Mouse (Mus musculus): ENCODE results near the gene Ube4b.

Ube4b gene

DNA sequence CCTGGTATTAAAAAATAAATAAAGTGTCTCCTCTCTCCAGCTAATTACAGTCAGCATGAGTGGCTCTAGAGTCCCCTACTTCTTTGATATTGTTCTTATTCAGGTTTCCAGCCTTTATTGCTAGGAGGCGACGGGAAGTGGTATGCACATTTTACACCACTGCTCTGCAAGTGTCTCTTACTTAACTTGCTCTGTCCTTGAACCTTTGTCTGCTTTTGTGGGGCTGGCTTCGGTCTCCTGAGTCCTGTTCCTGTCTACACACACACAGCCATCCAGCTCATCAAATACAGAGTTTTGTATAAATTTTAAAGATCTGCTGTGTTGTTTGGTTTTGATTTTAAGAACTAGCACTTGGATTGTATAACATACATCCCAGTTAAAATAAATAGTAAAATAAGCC, 124.4 kb downstream of the Ube4b start:
- DNase-seq = no peak

DNA sequence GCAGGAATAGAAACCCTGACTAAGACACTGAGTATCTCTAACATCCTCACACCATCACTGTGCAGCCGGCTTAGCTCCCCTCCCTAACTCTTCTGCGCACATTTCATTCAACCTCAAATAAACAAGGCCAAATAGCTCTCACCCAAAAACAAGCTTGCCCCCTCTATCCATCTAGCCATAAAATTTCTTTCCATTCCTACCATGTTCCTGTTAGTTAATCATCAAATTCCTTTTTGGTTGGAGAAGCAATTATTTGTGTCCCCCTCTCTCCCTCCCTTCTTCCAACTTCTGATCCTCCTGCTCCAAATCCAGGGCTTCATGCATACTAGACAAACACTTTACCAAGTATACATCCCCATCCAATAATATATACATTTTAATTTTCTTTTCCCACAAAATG, 130.0 kb downstream of the Ube4b start:
- no peak for DNase-seq

DNA sequence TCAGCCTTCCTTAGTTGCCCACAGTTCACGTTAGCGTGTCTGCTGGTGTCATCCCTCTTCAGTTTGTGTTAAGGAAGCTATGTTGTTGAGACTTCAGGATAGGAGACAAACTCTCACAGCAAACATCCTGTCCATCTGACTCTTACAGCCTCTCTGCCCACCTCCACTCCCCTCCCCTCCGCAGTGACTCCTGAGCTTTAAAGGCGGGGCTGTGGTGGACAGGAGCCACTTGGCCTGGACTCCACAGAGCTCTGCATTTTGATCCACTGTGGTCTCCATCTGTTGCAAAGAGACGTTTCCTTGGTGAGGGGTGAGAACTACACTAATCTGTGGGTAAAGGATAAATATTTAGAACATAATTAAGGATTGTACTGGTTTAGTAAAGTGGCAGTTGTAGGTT, 133.6 kb downstream of the Ube4b start:
- DNase-seq = no peak

DNA sequence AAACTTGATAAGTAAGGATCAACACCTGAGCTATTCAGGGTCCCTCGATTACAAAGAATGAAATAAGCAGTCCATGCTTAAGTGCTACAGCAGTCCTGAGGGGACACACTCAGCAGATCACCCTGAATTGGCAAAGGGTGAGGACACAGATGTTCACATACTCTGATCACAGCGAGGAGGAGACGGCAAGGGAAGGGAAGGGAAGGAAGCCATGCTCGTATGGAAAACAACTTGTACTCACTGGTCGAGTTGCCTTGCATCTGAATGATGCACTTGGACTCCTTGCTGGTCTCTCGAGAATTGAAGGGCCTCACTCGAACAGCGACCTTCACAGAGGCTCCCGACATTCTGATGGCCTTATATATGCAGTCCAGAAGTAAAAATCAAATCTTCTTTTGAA, 135.5 kb downstream of the Ube4b start:
- no peak for DNase-seq

DNA sequence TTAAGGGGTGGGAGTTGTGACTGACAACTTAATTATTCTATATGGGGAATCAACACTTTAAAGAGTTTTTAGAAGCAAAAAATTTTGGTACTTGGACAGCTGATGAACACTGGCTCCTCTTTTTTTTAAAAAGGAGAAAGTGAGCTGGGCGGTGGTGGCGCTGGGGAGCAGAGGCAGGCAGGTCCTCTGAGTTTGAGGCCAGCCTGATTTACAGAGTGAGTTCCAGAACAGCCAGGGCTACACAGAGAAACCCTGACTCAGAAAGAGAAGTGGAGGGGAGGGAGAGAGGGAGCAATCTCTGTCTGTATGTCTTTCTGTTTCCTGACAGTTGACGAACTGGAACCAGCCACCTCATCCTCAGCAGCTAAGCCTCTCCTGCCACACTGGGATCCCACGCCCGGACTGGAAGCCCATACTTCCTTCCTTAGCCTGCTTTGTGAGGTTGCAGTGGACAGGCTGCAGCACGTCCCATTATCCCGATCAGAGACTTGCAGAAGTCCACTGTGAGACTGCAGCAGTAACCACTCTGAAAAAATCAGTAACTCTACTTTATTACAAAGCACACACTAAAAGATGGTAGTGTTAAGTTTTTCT, 136.3 kb downstream of the Ube4b start:
- no peak for DNase-seq

DNA sequence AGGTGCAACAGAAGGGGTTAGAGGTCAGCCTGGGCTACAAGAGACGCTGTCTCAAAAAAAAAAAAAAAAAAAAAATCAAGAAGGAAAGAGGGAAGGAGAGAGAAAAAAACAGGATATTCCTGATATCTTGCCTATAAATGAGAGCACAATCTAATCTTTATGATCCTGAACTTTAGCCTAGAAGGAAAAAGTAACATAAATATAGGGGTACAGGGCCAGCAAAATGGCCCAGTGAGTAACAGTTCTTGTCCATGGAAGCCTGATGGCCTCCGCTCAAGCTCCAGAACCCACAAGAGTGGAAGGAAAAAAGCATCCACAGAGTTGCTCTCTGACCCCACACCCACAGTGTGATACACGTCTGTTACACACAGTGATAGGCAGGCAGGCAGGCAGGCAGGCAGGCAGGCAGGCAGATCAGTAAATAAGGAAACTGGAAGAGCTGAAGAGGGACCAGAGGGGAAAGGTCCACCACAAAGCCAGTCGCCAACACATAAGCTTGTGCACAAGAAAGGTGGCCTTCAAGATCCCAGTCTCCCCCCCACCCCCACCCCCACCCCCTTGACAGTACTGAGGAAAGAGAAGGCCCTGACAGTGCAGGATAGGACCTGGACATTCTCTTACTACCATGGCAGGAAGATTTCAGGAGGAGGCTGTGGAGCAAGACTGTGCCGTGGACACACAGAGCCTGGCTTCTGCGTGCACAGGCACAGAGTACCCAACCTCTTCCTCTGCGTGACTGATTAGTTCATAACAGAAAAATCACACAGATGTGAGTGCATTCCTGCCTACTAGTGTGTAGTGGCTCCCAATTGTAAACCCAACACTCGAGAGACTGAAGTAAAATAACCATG, 140.0 kb downstream of the Ube4b start:
- DNase-seq = no peak

DNA sequence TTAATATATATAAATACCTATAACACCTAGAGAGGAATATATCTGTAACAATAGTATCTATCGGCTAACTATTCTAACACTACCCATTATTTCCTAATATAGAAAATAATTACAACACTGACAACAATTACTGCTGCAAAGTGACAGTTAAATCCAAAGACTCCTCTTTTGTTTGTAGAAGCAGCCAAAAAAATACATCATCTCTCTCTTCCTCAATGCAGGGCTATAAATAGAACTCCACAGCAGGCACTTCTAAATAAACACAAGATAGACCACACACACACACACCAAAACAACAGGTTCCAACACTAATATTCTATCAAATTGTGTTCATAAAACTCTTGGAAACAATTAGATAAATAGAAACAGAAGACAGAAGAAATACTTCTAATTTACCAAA, 140.9 kb downstream of the Ube4b start:
- DNase-seq = no peak

DNA sequence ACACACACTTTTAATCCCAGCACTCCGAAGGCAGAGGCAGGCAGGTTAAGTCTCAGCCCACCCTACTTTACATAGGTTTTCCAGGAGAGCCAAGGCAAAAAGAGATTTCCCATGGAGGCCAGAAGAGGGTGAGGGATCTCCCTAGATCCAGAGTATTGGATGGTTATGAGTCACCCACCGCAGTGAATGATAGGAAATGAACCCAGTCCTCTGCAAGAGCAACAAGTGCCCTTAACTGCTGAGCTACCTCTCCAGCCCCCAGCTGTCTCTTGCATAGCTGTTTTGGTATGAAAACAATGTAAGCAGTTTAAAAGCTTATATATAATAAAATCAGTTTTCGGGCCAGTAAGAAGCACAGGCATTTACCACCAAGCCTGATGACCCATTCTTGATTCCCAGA, 143.5 kb downstream of the Ube4b start:
- no peak for DNase-seq

DNA sequence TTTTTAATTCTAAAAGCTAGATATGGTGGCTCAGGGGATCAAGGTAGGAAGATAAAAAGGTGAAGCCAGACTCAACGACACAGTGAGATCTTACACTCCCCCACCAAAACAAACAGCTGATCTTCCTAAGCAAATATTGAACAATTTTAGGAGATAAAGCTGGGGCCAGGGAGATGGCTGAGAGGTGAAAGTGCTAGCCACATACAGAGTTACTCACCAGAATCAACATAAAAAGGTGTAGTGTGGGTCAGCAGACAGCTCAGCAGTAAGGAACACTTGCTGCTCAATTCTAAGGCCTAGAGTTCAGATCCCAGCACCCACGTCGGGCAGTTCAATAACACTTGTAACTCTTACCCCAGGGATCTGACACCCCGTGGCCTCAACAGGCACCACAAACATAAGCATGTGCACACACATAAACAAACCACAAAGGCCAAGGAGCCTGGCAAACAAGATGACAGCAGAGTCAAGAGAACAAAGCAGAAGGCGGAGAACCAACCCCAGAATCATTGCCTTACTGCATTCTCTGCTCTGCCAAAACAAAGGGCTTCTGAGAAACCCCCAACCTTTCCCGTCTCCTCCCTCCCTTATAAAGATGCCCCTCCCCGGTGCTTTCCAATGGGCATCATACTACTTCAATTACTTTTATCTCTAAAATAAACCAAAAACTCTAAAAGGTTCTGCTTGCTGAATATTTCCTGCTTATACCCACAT, 144.4 kb downstream of the Ube4b start:
- no peak for DNase-seq
